Mouse (Mus musculus) spleen, postnatal 14 days (tissue): ENCODE measurements around the gene Nav3.
"Not testable (repeated sequence)": the region's sequence is repeated elsewhere in the genome, so short reads cannot be mapped to it uniquely, and the experiment has no call there.

Experiments
- DNase-seq, 2 experiments: peaks; one replicate each; pipeline ENCODE4 v3.0.0; 2021 to 2022; ENCODE audit warnings: low spot score in 2 of 2

Gene Nav3

GRCm38 (mm10) chr10:110383506-110384229 lies 72.3 kb downstream of the Nav3 start:
- DNase-seq = not testable (repeated sequence)

GRCm38 (mm10) chr10:110380792-110381191 lies 75.2 kb downstream of the Nav3 start:
- DNase-seq = no peak

GRCm38 (mm10) chr10:110372724-110373455 lies 83.1 kb downstream of the Nav3 start:
- no peak for DNase-seq

DNA sequence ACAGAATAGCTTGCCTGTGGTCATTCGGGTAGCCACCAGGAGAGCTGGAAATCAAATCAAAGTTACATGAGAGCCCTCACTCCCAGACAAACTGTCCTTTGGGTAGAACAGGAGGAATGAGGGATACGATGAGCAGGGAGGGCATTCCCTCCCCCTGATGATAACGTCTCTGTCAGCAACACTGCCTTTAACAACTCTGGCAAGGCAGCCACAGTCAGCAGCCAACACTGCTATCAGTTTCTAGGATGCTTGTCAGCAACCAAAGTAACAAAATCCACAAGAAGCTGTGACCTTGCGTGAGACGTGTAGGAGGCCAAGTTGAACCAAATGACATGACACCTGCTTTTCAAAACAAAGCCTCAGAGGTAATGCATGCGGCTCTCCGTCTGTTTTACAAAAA lies 103.9 kb downstream of the Nav3 start:
- DNase-seq = no peak

DNA sequence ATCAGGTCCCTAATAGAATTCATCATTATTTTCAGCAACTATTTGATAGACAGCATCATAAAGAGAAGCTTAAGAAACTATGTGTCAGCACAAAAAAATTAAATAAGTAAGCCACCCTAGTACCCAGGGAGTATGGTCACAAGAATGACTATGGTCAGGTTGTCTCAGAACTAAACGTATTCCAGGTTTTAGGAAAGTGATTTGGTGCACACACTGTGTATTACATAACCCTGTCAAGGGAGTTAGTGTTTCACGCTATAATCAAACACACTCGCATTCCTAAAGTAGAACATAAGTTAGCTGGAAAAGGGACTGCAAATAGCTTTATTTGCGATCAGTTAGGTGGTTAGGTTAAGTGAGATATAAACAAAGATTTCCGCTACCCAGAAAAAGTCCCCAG lies 126.0 kb downstream of the Nav3 start:
- no peak for DNase-seq

GRCm38 (mm10) chr10:110329629-110330028 lies 126.4 kb downstream of the Nav3 start:
- DNase-seq = no peak

DNA sequence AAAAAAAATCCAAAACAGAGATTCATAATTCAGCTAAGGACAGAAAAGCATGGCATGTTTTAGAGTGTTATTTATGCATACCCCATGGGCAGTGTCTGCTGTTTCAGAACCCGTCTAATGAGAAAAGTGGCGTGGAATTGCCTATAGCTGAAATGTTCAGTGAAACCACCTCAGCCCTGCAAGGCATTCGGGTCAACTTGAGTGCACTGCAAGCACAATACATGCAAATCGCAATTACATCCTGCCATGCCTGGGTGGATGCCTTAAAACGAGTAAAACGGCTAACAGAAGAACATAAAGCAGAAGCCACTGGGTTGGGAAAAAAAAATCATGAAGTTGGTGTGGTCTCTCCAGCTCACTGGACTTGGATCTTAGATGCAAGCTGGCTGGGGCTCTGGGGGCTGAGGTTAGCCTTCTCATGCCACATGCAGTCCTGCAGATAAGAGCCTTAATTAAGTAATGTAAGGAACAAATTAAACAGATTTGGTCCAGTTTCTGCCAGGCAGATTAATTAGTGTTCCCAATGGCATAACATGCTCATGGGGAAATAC lies 133.8 kb downstream of the Nav3 start:
- DNase-seq = no peak

DNA sequence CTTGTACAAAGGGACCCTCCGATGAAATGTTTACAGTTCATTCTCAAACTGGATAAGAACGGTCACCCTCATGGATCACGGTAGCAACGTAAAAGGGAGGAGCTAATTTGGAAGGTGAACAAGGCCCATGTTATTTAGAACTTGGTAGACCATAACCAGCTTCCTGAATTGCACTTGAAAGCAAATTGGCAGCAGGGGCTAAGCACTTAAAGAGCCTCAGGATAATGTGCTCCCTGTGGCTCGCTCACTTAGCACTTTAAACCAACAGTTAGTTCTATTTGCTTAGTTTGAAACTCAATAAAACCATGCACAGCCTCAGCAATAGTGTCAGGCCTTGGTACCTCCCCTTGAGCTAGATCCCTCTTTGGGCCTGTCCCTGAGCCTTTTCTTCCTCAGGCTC lies 138.7 kb downstream of the Nav3 start:
- DNase-seq = no peak

- no peak for DNase-seq
Measured at GRCm38 (mm10) chr10:110314525-110314924, 141.5 kb downstream of the Nav3 start.

DNA sequence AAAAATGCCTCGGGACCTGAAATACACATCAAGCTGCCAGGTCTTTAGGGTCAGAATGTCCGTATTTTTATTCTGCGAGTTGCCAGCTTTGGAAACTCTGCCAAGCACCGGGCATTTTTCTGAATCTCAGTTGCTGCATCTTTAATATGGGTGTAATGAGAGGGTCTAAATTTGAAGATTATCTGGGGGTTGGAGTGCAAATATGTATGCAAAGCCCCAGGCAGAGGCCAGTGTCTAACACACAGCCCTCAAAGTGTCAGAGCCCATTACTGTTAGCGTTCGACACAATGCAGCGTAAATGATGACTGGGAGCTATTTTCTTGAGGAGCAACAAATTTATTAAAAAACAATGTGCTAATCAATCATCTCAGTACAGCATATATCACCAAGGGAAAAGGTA lies 142.0 kb downstream of the Nav3 start:
- DNase-seq = no peak

GRCm38 (mm10) chr10:110309511-110309910 lies 146.5 kb downstream of the Nav3 start:
- DNase-seq = no peak

GRCm38 (mm10) chr10:110305609-110306008 lies 150.4 kb downstream of the Nav3 start:
- no peak for DNase-seq

DNA sequence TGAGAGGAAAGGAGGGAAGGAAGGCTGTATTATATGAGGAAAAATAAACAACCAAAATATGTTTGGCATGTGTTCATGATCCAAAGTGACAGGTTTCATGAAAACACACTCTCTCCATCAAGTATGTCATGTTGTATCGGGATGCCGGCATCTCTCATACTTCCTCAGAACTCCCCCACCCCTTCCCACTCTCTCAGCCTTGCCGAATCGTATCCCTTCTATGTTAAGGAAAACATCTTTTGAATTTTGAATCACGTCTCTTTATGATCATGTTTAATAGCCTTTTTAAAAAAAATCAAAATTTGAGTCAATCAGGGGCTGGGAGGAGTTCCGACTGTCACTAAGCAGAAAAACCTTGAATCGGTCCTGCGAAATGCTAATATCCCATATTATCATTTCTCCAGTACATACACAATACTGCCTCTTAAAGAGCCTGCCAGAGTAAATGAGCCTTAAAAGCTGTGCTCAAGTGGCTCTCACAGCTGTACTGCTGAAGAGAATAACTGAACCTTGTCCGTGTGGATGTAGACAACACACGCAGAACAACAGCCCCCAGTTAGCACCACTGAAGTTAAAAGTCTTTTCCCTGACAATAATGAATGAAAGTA lies 165.9 kb downstream of the Nav3 start:
- DNase-seq = no peak

GRCm38 (mm10) chr10:110283879-110284278 lies 172.1 kb downstream of the Nav3 start:
- DNase-seq = no peak

- DNase-seq = no peak
Measured at GRCm38 (mm10) chr10:110272818-110273217, 183.2 kb downstream of the Nav3 start.

GRCm38 (mm10) chr10:110270561-110270960 lies 185.4 kb downstream of the Nav3 start:
- DNase-seq = no peak

DNA sequence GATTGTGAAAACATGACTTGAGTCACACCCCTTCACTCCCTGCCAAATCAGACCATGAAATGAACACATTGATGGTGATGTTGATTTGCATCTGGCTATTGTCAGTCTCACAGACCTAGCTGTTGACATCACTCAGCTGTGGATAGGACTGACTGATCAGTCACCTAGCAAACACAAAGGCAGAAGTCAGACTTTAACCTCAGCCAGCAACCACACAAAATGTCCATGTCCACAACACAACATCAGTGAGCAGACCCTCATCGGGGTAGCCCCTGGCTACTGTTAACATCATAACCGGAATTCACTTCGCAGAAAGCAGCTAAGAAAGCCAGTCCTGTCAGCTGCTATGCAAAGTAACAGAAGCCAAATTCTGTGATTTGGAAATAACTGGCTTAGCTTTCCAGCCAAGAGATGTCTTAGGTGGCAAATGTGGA lies 213.9 kb downstream of the Nav3 start:
- DNase-seq = no peak

- no peak for DNase-seq
Measured at GRCm38 (mm10) chr10:110240667-110241066, 215.3 kb downstream of the Nav3 start.

DNA sequence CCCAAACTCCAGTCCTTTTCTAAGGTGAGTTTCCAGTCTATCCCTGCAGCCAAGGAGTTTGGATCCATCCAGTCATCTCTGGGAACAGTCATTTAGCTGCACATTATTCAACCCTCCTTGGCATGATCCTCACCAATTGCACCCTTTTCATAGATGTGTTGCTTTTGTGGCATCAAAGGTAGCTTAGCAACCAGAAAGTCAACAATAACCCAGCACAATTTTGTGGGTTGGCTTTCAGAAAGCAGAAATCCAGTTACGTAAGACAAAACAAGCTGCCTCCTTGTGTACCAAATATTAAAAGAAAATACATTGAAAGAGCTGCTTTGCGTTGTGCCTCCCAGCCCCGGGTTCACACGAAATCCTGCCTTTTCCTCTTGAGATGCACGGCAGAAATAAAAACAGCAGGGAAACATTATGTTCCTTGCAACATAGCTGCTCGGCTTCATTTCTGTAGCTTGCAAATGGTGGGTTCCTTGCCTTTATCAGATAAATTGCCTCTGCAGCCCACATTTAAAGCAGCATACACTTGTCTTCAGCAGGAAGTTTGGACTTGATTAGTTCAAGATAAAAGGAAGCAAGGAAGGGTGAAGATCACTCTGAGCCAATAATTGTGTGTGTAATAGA lies 222.6 kb downstream of the Nav3 start:
- DNase-seq = no peak

GRCm38 (mm10) chr10:110206411-110206810 lies 249.6 kb downstream of the Nav3 start:
- no peak for DNase-seq

DNA sequence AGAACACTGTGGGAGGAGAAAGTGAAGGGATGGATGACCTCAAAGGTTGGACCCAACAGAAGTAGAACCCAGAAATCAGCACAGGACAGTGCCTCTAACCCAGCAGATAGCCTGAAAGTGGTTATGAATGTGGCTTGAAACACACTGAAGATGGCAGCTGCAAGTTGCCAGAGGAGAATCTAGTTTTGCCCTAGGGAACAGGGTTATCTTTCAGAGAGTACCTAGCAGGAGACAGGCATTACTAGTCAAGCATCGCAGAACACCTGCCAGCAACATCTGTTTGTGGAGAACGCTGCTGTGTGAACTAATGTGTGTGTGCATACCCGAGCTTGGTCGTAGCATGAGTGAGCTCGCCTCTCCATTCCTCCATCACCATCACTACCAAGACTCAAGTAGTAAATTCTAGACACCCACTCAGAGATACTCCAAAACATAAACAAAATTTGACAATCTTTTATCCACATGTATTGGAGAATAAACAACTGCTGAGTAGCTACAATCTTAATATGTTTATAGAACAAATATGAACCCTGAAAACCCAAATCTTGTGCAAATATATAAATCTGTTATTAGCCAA lies 251.8 kb downstream of the Nav3 start:
- DNase-seq = no peak

- no peak for DNase-seq
Measured at GRCm38 (mm10) chr10:110192881-110193280, 263.1 kb downstream of the Nav3 start.
